Mouse (Mus musculus) lung, adult 2 months (tissue): ENCODE results near the gene Cryga. TPM values are rescaled to one million over a fixed set of nuclear protein-coding genes. Genes with fewer than 3 reads are reported as not detected.

Experiments
- DNase-seq: peaks from one replicate; pipeline ENCODE4 v3.0.0; 2022
- H3K4me1 ChIP-seq: fragments of 200-500 bp; 2 replicates; pipeline ENCODE4 v1.6.1; 2011; ENCODE audit warnings: low read length; ENCODE audit not compliant: control insufficient read depth, insufficient read depth
- H3K4me3 ChIP-seq: fragments of 200-500 bp; replicated peaks from 2 replicates; pipeline ENCODE3; 2011; ENCODE audit warnings: low read depth, mild to moderate bottlenecking, control low read depth, low read length; ENCODE audit errors: extremely low read depth
- CTCF ChIP-seq: fragments of 200-500 bp; IDR thresholded peaks from 2 replicates; pipeline ENCODE4 v1.5.1; 2011; ENCODE audit warnings: mild to moderate bottlenecking, low read length, control low read depth; ENCODE audit not compliant: insufficient read depth
- POLR2A ChIP-seq: fragments of 200-500 bp; IDR thresholded peaks from 2 replicates; pipeline ENCODE4 v1.6.1; 2011; ENCODE audit warnings: low read depth, mild to moderate bottlenecking, control low read depth, low read length, borderline replicate concordance; ENCODE audit errors: extremely low read depth
- WGBS: fragments of 180-500 bp; shearing (Covaris S2); methylation state at CpG from one replicate; pipeline ENCODE4 v1.1.7; 2018; 5-methylcytosine and 5-hydroxymethylcytosine counted together
- polyA plus RNA-seq: library from polyadenylated mRNA; depleted of rRNA; stranded (reverse); fragments of >200 nt; gene quantifications from 2 replicates; pipeline ENCODE4 v1.2.3, GENCODE M21; 2012

Gene Cryga
- polyA plus RNA-seq, 1 experiment: not detected

DNA sequence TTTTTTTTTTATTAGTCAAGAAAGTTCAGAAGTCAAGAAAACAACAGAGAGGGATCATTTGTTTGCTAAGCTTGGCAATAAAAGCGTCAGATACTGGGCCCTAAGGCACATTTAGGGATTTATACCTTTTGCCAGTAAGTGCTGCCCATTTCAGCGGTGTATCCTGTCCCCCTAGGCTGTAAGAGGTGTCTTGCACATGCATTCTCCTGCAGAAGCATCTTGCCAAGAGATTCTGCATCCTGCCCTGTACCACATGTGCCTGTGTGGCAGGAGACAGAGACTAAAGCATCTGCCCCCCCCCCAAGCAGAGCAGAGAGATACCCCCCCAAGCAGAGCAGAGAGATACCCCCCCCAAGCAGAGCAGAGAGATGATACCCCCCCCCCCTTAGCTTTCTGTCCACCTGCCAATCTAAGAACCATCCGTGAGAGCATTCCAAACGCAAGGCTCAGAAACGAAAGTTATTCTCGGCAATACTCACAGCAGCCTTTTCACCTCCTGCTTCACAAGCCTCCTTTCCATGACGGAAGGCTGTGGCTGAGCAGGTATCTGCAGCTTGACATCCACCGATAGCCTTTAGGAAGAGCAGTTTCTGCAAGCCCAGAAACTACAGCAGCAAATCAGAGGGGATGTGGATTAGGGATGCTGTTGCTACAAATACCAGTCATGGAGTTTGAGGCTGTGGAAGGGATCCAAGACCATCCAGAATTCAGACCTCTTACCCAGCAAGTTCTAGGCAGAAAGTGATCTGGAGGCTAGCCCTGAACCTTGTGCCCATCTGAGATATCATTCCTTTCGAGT is 19.6 kb upstream of the Cryga start, which contains the start of gene D630023F18Rik:
D630023F18Rik (minus strand) TSS at position 641 of the 799 bp plus-strand sequence.
- 31% methylated on average over 9 of the region's 9 CpGs for WGBS
- Histone ChIP-seq H3K4me3 (no peak within 1 kb of the TSS), H3K4me1 (no peaks in the 10 kb centered on the region)
- TF ChIP-seq POLR2A (no peak), CTCF (no peak)
- DNase-seq: no peak

DNA sequence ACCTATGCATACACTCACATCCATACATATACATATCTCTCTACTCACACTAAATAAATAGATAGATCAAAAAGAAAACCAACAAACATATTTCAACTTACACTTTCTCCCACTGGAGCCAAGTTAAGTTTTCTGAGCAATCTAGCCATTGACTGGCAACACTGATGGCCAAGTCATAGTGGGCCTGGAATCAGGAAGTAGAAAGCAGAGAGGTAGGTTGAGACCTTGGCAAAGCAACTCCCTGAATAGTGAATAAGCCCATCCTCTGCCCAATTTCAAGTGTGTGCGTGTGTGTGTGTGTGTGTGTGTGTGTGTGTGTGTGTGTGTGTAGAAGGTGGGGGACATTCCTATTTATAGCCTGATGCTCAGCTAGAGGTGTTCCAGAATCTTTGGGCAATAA is 16.3 kb upstream of the Cryga start, which contains the start of gene Gm28845:
Gm28845 (minus strand) TSS at position 121 of the 400 bp plus-strand sequence.
- no peaks in the 10 kb centered on the region for H3K4me1 ChIP-seq
- WGBS: 87% methylated on average over 1 of the region's 1 CpGs
- no peak within 1 kb of the TSS for H3K4me3 ChIP-seq
- TF ChIP-seq CTCF (no peak), POLR2A (no peak)
- DNase-seq: no peak

DNA sequence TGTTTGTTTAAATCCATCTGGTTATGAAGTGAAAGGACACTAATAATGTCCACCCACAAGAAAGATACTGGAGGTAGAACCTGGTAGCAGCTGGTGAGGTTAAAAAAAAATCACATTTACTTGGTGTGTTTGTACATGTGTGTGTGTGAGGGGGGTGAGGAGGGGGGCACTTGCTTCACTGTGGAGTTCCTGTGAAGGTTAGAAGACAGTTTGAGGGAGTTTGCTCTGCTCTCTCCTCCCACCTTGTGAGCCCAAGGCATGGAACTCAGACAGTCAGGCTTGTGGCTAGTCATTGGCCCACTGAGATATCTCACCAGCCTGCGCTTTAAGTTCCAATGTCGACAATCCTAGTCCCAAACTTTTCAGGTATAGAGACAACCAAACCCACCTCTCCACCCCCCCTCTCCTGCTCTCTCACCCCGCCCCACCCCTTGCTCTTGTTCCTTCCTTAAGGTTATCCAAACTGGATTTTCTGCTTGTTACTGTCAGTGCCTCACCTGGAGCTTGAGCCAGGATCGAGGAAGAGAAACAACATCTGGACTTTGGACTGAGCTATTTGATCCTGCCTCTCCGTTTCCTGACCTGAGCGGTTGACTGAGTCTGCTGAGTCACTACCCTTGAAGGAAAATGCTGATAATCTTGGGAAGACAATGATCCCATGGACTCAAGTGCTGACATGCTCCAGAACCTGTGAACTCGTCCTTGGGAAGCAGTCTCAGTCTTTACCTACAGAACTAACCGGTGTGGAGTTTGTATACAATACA is 15.2 kb upstream of the Cryga start:
- no peak for DNase-seq
- H3K4me3 ChIP-seq: no peak overlapping the region
- H3K4me1 ChIP-seq: no peaks in the 10 kb centered on the region
- 67% methylated on average over 8 of the region's 8 CpGs for WGBS
- TF ChIP-seq CTCF (no peak), POLR2A (no peak)

DNA sequence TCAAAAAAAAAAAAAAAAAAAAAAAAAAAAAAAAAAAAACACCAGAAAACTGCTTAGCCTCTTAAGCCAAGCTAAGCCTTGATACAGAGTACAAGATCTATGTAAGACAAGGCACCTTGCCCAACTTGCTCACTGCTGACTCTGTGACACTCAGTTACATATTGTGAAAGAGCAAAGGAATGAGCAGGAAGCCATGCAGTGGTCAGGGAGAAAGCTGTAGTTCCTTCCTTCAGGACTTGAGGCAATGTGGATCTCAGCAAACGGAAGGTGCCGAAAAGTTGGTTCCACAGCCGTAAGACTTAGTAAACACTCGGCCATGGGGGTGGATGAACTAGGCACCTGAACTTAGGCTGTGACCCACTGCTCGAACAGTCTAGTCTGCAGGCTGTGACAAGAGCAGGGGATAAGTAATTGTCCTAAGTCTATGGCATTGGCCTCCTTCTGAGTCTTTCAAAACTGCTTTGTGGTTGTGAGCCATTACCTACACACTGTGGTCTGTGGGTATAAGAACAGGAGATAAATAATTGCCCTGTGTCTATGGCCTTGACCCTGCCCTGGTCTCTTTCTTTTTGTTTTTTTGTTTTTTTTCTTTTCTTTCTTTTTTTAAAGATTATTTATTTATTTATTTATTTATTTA is 10.5 kb upstream of the Cryga start:
- WGBS: 67% methylated on average over 5 of the region's 5 CpGs
- Histone ChIP-seq H3K4me1 (no peaks in the 10 kb centered on the region), H3K4me3 (no peak overlapping the region)
- TF ChIP-seq CTCF (no peak), POLR2A (no peak)
- DNase-seq: no peak

DNA sequence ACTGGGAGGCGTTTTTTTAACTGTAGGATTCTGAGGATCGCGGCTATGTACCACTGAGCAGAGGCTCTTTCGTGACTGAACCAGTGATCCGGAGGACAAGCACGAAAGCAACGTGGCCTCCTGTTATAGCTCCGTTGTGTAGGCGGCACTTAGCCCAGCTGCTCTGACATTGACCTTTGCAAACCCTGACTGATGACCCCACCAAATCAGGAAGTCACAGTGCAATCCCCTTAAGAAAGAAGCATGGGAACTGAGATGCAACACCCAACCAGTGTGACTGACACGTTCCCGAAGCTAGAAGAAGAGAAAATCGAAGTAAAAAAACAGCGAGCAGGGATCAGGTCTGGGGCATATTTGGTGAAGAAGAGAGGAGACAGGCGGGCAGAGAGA is 9.6 kb upstream of the Cryga start:
- DNase-seq: no peak
- Histone ChIP-seq H3K4me3 (no peak overlapping the region), H3K4me1 (no peaks in the 10 kb centered on the region)
- 44% methylated on average over 14 of the region's 14 CpGs for WGBS
- TF ChIP-seq CTCF (no peak), POLR2A (no peak)

DNA sequence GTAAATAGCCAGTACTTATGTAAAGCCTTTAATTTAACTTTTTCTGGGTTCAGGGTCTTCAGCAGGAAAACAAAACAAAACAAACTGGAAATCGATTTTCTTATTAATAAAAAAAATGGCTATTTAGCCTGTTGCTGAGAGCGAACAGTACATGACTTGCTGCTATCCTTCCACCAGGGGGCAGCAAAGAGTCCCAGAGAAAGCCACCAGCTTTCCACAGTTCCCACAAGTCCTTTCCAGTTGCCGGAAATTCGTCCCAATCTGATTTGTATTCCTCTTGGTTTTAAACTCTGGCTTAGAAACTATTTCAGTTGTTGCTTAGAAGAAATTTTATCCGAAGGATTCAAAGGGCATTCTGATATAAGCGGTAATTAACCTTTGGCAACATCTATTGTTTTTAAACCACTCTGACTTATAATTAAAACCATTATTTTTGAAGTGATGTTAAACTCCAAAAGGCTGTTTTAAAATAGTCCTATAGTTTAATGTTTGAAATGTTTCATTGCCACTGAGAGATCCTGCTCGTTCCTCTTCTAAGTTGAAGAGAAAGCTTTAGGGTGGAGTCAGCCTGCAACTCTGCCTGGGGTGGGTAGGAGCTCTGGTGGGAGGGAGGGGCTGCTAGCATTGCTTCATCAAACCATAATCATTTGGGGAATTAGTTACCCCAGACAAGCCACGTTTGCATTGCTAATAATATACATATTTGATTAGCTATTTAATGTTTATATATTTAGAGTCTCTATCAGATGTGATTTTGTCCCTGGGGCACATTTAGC is 9.0 kb upstream of the Cryga start:
- H3K4me1 ChIP-seq: no peaks in the 10 kb centered on the region
- DNase-seq: peak; percentile 43
- no peak overlapping the region for H3K4me3 ChIP-seq
- 7% methylated on average over 8 of the region's 8 CpGs for WGBS
- TF ChIP-seq CTCF (peak; percentile 89), POLR2A (no peak)

DNA sequence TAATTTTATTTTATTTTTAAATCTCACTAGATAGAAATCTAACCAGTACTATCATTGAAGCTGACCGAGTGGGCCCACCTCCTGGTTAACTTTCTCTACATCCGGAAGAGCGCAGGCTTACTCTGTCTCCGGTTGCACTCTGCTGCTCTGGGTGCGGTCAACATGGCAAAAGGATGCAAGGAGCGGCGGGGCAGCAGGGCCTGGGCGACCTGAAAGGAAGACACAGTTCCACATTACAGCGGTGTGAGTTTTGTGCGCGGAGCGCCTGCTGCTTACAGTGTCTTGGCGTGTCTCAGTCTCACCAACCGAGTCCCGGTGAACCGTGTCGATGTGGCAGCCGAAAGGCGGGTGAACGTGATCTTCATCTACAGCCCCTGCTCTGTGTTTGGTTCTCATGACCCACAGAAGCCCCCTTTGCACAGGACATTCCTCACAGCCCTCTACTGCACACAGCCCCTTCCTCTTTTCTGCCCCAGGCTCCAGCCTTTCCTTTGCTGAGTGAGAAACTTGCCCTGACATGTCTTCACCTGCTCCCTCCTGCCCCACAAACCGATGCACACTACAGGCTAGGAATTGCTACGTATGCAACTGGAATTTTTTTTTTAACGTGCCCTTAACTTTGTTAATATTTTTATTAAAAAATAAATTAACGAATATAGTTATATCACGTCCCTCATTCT is 6.7 kb upstream of the Cryga start:
- no peak overlapping the region for H3K4me3 ChIP-seq
- no peak for DNase-seq
- no peak for TF ChIP-seq POLR2A
- TF ChIP-seq CTCF: no peak
- H3K4me1 ChIP-seq: no peaks in the 10 kb centered on the region
- 74% methylated on average over 25 of the region's 25 CpGs for WGBS

DNA sequence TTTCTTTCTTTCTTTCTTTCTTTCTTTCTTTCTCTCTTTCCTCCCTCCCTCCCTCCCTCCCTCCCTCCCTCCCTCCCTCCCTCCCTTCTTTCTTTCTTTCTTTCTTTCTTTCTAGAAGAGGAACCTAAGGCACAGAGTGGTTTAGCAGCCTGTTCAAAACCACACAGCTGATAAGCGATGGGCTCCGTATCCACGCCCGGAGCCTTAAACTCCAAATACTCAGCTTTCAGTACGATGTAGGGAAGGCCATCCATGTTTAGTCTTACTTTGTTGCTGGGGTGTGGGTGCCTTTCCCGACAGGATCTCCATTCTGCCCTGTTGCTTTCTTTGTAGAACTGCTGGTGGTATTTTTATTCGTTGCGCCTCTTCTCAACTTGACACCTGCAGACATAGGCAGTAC is 6.0 kb upstream of the Cryga start:
- Histone ChIP-seq H3K4me1 (no peaks in the 10 kb centered on the region), H3K4me3 (no peak overlapping the region)
- 90% methylated on average over 8 of the region's 8 CpGs for WGBS
- TF ChIP-seq POLR2A (no peak), CTCF (no peak)
- DNase-seq: no peak
